Mouse (Mus musculus) T-helper 1 cell (primary cell): ENCODE measurements around the gene Wnt1.

Experiments used
- in situ Hi-C: fragments of 300-600 bp; cut with MboI, MseI; formaldehyde crosslinking; loops from one replicate; pipeline ENCODE4 v1.15.1; 2025; ENCODE audit warnings: high pct_unique_total_duplicates

The Wnt1 gene

DNA sequence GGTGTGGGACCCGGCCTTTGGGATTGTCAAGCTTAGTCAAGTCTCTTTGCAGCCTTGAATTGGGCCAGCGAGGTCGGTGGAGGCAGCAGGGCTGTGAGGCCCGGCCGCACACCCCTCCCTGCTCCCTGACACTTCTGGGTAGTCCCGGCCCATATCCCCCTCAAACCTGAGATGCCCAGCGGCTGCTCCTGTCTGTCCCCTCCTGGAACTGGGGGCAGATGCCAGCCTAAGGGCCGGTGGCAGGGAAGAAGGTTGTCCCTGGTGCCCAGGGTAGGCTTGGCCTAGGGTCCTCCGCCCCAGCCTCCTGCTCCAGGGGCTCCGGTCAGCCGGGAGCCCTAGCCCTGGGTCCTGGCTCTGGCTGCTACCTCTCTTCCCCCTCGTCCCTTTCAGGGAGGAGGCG is 44.4 kb downstream of the Wnt1 start:
- in situ Hi-C loops: loop anchor here (5.0 kb wide), 1 partner anchor 83 kb away; the partner anchor contains the start of gene Lmbr1l

DNA sequence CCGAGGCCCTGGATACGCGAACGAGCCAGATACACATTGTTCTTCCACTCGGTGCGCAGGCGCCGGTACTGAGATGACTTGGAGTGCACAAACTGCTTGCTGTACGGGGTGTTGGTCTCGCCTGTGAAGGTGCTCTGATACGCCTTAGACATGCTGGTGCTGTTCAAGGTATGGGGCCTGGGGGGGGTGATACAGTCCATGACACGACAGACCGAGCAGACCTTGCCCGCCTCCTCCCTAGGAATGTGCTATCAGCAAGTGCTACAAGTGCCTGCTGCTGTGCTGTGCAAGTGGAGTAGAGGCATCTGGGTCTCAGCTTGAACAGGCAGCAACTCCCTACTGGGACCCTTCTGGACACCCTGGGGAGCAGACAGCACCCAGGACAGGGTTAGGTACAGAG is 45.6 kb downstream of the Wnt1 start:
- in situ Hi-C loops: no loop called here

DNA sequence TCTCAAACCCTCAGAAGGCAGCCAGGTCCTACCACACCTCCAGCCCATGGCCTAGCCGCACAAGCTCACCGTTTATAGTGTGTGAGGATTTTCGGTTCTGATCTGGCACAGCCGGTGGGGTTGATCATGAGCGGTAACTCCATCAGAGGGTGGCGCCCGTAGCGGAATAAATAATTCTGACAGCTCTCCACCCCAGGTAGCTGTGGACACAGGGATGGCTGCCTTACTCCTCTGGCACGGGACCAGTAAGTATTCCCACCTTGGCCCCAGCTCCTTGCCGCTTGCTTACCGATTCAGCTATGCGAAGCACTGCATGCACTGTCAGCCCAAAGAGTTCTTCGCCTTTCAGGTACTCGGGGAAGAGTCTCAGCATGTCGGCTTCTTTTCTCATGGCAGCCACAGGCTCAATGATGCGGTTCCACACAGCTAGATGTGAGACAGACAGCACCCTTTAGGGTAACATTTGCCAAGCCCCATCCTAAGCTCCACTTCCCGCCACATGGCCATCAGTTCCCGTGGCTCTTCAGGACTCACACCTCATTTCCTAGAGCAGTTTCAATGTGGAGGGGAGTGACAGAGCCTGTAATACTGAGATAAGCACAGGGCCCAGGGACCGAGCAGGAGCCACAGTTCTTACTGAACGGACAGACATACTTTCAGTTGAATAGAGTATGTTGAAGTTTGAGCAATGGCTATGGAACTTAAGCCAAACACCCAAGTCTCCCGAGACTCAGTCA is 47.5 kb downstream of the Wnt1 start:
- in situ Hi-C loops: no loop called here

DNA sequence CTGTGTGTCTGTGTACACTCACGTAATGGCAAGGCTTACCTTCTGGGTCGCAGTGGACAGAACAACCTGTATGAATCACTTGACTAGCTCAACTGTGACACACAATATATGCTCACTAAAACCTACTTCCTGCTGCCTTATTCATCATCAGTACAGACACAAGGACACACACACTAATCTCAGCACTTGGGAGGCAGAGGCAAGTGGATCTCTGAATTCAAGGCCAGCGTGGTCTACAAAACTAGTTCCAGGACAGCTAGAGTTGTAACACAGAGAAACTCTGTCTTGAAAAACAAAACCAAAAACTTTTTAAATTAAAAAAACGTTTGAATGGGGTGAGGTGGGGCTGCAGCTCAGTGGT is 48.1 kb downstream of the Wnt1 start:
- in situ Hi-C loops: no loop called here

DNA sequence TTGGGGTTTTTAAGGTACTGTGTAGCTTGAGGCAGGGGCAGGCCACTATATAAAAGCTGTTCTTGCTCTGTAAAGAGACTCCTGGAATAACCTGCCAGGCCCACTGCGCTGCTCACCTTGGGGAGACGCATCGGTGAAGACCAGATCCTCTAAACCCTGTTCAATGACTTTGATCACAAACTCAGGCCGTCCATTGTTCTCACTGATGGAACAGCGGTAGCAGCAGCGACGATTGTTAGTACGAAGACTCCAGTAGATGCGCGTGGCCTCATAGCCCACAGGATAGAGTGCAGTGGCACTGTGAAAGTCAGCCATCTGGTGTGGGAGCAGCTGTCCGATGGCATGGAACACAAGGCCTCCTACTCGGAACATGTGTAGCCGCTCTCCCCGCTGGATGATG is 49.5 kb downstream of the Wnt1 start:
- in situ Hi-C loops: no loop called here

DNA sequence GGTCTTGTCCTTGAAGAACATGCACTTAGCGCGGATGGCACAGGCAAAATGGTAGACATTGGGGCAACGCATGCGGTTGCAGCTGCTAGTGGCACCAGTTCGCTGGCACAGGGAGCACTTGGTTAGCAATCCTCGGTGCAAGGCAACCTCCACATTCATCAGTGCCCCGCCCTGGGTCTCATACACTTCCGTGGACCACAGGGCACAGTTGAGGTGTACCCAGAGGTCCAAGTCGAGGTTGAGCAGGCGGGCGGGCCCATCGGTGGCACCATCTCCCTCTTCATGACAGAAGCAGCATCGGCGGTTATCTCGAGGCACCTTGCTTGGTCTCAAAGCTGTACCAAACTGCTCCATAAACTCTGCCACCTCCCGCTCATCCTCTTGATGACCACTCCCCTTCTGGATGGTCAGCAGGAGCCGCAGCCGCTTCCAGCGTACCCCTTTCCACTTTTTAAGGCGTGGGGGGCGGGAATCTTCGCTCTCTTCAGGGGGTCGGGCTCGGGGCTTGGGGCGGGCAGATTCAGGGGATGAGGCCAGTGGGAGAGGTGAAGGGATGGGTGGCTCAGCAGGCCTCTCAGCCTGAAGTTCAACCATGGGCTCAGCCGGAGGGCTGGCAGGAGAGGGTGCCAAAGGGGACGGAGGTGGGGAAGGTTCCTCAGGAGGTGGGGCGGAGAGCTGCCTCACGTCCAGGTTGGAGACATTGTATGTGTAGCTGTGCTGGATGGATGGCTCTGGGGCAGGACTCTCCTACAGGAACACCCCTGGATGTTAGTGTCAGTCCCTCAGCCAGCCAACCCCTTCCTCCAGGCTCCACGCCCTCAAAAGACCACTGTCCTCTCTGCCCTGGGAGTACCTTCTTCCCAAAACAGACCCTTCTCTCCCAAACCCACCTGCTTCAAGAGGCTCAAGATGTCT is 50.3 kb downstream of the Wnt1 start:
- in situ Hi-C loops: no loop called here
